In the genomic region with DNA sequence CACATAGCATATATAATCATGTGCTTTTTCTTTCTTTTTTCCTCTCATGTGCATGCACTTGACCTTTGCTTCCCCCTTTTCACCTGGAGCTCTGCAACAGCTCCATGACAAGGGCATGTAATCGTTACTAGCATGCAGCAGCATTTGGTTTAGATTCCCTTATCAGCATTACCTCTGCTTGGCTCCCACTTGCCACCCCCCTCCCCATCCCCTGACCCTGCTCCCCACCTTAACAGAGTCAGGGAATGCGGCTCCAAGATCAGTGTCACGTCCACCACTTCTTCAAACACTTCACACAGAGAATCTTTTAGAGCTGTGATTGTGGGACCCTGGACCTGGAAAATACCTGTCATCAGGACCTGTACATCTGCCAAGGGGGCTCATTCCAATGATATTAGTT, we compare ENCODE assay signal across 24 mouse cellular contexts.
"Had no signal": no experiment of that assay in that cellular context is flagged by ENCODE, and none has a peak within 500 bp of the region (broad histone marks: within the 10 kb centered on the region; RNA-seq: fewer than 3 reads in every experiment).

No protein-coding gene starts in this region.

- H3K36me3 ChIP-seq: limb, embryonic 10.5 days; limb, embryonic 13.5 days; liver, embryonic 12.5 days; liver, embryonic 15.5 days; lung, embryonic 15.5 days; midbrain, embryonic 10.5 days; midbrain, embryonic 13.5 days; neural tube, embryonic 13.5 days; stomach, embryonic 15.5 days had no signal

- H3K4me2 ChIP-seq: limb, embryonic 13.5 days; liver, embryonic 12.5 days; liver, embryonic 15.5 days; lung, embryonic 15.5 days; midbrain, embryonic 13.5 days; neural tube, embryonic 13.5 days; stomach, embryonic 15.5 days had no signal

- ATAC-seq: liver, embryonic 12.5 days; midbrain, embryonic 13.5 days; midbrain, embryonic 16.5 days had no signal

- H3K9ac ChIP-seq: limb, embryonic 13.5 days; liver, embryonic 12.5 days; liver, embryonic 15.5 days; lung, embryonic 15.5 days; midbrain, embryonic 13.5 days; neural tube, embryonic 13.5 days; stomach, embryonic 15.5 days had no signal

- DNase-seq: kidney, postnatal 25 days; layer of hippocampus, adult 9-11 months; liver; lung, adult 18-20 months; lung, postnatal 10 days; lung, postnatal 36 days; retina, postnatal 1 day; right cerebral cortex, postnatal 25 days; spleen, adult 18-20 months; thymus, postnatal 25 days had no signal

- H3K4me3 ChIP-seq: layer of hippocampus, adult 2 months; limb, embryonic 10.5 days; limb, embryonic 13.5 days; liver, embryonic 12.5 days; liver, embryonic 15.5 days; lung, embryonic 15.5 days; megakaryocyte, embryonic 14.5 days; midbrain, embryonic 10.5 days; midbrain, embryonic 13.5 days; myocyte; neural tube, embryonic 13.5 days; stomach, embryonic 15.5 days had no signal

- H3K4me1 ChIP-seq: limb, embryonic 10.5 days; limb, embryonic 13.5 days; liver, embryonic 12.5 days; liver, embryonic 15.5 days; lung, embryonic 15.5 days; megakaryocyte, embryonic 14.5 days; midbrain, embryonic 10.5 days; midbrain, embryonic 13.5 days; neural tube, embryonic 13.5 days; stomach, embryonic 15.5 days had no signal

- H3K27ac ChIP-seq: kidney, postnatal 0 days; layer of hippocampus, adult 2 months; limb, embryonic 10.5 days; limb, embryonic 13.5 days; liver, embryonic 12.5 days; liver, embryonic 15.5 days; lung, embryonic 15.5 days; midbrain, embryonic 10.5 days; midbrain, embryonic 13.5 days; neural tube, embryonic 13.5 days; stomach, embryonic 15.5 days had no signal

- H3K27me3 ChIP-seq: limb, embryonic 13.5 days; liver, embryonic 12.5 days; liver, embryonic 15.5 days; lung, embryonic 15.5 days; megakaryocyte, embryonic 14.5 days; midbrain, embryonic 13.5 days; neural tube, embryonic 13.5 days; stomach, embryonic 15.5 days had no signal

- H3K9me3 ChIP-seq: limb, embryonic 10.5 days; limb, embryonic 13.5 days; liver, embryonic 12.5 days; liver, embryonic 15.5 days; lung, embryonic 15.5 days; megakaryocyte, embryonic 14.5 days; midbrain, embryonic 10.5 days; midbrain, embryonic 13.5 days; neural tube, embryonic 13.5 days; stomach, embryonic 15.5 days had no signal
